Mouse (Mus musculus): ENCODE measurements at regions not wholly inside any gene's neighbourhood (a gene's known extent, or its start where the extent isn't known, plus 50 kb on each side); places are given as distances from the start of the nearest gene placed in this dataset.

DNA sequence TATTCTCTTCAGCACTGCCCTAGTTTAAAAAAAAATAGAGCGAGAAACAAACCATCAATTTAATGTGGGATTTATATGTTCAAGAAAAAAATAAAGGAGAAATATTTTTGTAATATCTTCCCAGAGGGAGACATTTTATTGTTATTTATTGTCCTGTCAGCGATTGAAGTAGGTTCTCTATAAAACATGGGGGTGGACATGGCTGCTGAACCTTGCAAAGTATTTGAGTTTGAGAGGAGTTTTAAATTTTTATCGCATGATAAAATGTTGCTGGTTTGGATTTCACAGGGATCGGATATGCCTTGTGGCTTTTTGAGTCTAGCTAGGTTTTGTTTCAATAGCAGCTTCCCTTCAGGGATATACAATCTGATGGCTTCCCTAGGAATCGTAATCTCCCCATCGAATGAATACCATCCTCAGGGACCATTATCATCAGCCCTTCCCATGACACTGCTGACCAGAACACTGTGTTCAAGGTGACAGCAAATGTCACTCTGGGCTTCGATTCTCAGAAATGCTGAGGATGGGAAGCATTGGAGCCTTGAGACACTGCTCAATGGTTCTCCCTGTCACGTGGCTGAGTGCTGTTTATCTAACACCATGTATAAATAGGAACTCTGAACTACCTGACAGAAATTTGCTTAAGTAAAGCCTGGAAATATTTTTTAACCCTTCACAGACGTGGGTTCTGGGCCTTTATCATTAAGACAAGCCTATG is 228.1 kb upstream of the Tram1l1 start:
- TF ChIP-seq E2F4 (IDR thresholded peaks at IDR 0.05; ENCODE audit: insufficient replicate concordance, low read depth, low read length) (no peak), CTCF (conservative IDR thresholded peaks at IDR 0.05 in 1 of 2, IDR thresholded peaks at IDR 0.05 in 1 of 2; ENCODE audit: low read depth in 2 of 2, low read length in 2 of 2) (no peak), POLR2A (IDR thresholded peaks at IDR 0.05; ENCODE audit: low read depth, low read length) (no peak), USF1 (IDR thresholded peaks at IDR 0.05; ENCODE audit: low read depth, low read length) (no peak), ELF1 (IDR thresholded peaks at IDR 0.05; ENCODE audit: low read depth, low read length) (no peak), MYC (IDR thresholded peaks at IDR 0.05; ENCODE audit: low read depth, low read length) (no peak), TCF12 (IDR thresholded peaks at IDR 0.05; ENCODE audit: low read depth, low read length) (no peak), EP300 (IDR thresholded peaks at IDR 0.05; ENCODE audit: low read length) (no peak), JUND (conservative IDR thresholded peaks at IDR 0.05; ENCODE audit: low read depth, low read length) (no peak), ZC3H11A (IDR thresholded peaks at IDR 0.05; ENCODE audit: low read depth, low read length) (no peak), ZNF384 (IDR thresholded peaks at IDR 0.05; ENCODE audit: low read depth, low read length) (no peak), MAFK (IDR thresholded peaks at IDR 0.05; ENCODE audit: insufficient replicate concordance, low read length) (no peak)
